Mouse (Mus musculus): Measurements from ENCODE around the gene Ddx56.

GRCm38 (mm10) chr11:6290883-6291282 lies 23.3 kb upstream of the Ddx56 start:
- TF ChIP-seq POLR2A (IDR thresholded peaks at IDR 0.05; ENCODE audit: extremely low read depth, insufficient read depth, low read length) = no peak
- no peak for TF ChIP-seq CTCF (IDR thresholded peaks at IDR 0.05; ENCODE audit: low read depth, low read length)
